Mouse (Mus musculus): ENCODE measurements at regions not wholly inside any gene's neighbourhood (a gene's known extent, or its start where the extent isn't known, plus 50 kb on each side); places are given as distances from the start of the nearest gene placed in this dataset.

DNA sequence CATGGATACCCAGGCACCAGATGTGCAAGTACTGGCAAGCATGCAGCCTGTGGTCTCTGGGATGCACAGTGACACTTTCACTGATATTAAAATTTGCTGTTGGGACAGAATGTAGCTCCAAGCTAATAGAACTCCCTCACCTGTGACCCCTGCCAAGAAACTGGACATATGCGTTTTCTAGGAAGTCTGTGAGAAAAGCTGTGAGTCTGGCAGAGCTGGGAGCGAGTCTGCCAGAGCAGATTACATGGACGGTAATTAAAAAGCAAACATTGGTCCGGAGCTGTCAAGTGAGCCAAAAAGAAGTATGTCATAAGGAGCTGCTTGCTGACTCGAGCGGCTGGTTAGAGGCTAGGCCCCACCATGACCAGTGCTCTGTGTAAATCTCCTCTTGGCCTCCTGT is 147.1 kb downstream of the Tsen15 start:
- TF ChIP-seq MYOG (IDR thresholded peaks at IDR 0.05; ENCODE audit: control insufficient read depth in 1 of 3, insufficient read depth in 1 of 3, insufficient read length in 2 of 3, low read depth in 2 of 3) (no peak), POLR2A (IDR thresholded peaks at IDR 0.05; ENCODE audit: insufficient read length, low read depth) (no peak), MYOD1 (IDR thresholded peaks at IDR 0.05; ENCODE audit: control insufficient read depth in 1 of 3, insufficient read length in 2 of 3, low read depth in 2 of 3) (no peak)
